18 mouse cellular contexts compared by ENCODE assay signal in the genomic region with DNA sequence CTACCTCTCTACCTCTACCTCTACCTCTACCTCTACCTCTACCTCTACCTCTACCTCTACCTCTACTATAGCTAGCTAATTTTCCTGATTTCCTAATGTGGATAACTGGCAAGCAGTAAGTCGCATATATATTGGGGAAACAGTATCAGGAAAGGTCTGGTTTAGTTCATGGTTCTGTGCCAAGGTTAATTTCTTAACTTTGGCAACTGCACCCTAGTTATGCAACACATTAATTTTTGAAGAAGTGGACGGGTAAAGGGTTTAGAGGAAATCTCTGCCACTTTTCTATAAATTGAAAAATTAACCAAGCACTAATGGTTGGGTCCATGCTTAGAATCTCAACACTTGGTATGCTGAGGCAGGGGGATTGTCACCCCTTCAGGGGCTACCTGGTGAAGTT.
"Had no signal": no experiment of that assay in that cellular context is flagged by ENCODE, and none has a peak within 500 bp of the region (broad histone marks: within the 10 kb centered on the region; RNA-seq: fewer than 3 reads in every experiment).

No protein-coding gene starts in this region.

- H3K9ac ChIP-seq: intestine, embryonic 15.5 days; limb, embryonic 13.5 days; liver, embryonic 12.5 days; lung, embryonic 14.5 days; midbrain, embryonic 15.5 days; neural tube, embryonic 13.5 days; stomach, embryonic 15.5 days had no signal

- H3K36me3 ChIP-seq: intestine, embryonic 15.5 days; limb, embryonic 13.5 days; liver, embryonic 12.5 days; midbrain, embryonic 15.5 days; neural tube, embryonic 13.5 days; stomach, embryonic 15.5 days had no signal

- H3K27me3 ChIP-seq: intestine, embryonic 15.5 days; limb, embryonic 13.5 days; midbrain, embryonic 15.5 days; neural tube, embryonic 13.5 days; stomach, embryonic 15.5 days had no signal

- DNase-seq: kidney, adult 8-10 months; kidney, postnatal 4 days; left cerebral cortex, postnatal 4 days; lung, embryonic 14.5 days; lung, postnatal 4 days; retina, postnatal 1 day; right cerebral cortex, postnatal 14 days; thymus, adult 2 months; thymus, postnatal 36 days had no signal

- H3K4me3 ChIP-seq: intestine, embryonic 15.5 days; layer of hippocampus, adult 2 months; limb, embryonic 13.5 days; liver, embryonic 12.5 days; megakaryocyte, embryonic 14.5 days; midbrain, embryonic 15.5 days; neural tube, embryonic 13.5 days; stomach, embryonic 15.5 days had no signal

- H3K27ac ChIP-seq: intestine, embryonic 15.5 days; kidney, postnatal 0 days; layer of hippocampus, adult 2 months; limb, embryonic 13.5 days; liver, embryonic 12.5 days; midbrain, embryonic 15.5 days; neural tube, embryonic 13.5 days; stomach, embryonic 15.5 days had no signal
